Mouse (Mus musculus): ENCODE results near the gene Tcfl5. TPM values are rescaled to one million over a fixed set of nuclear protein-coding genes. Genes with fewer than 3 reads are reported as not detected.

Tcfl5 gene
- total RNA-seq, 2 experiments from 2014 or later: 0.20 to 0.26 TPM

DNA sequence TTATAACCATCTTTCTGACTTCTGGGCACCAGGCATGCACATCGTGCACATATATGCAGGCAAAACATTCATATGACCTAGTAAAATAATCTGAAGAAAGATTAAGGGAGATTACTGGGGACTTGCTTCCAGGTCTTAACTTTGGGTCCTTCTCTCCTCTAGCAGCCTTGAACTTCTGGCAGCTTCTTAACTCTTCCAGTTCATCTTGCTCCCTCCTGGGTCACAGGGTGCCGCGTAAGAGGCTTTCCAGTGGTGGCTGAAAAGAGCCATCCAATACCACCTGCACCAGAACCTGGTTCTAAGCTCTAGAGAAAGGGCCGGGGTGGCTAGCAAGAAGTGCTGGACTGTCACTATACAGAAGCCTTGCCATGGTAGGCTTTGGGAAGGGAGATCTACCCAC is 45.0 kb downstream of the Tcfl5 start, which contains the start of gene Col9a3:
Gene Col9a3 (plus strand): TSS at position 301 of the 400 bp plus-strand sequence.
- DNase-seq: no peak

GRCm38 (mm10) chr2:180589123-180589831 is 53.2 kb downstream of the Tcfl5 start, which contains the start of gene Ogfr:
Gene Ogfr, plus strand, starts transcription at chr2:180589245.
- DNase-seq: peak; percentile 88

GRCm38 (mm10) chr2:180588736-180589122 is 53.8 kb downstream of the Tcfl5 start:
- no peak for DNase-seq

DNA sequence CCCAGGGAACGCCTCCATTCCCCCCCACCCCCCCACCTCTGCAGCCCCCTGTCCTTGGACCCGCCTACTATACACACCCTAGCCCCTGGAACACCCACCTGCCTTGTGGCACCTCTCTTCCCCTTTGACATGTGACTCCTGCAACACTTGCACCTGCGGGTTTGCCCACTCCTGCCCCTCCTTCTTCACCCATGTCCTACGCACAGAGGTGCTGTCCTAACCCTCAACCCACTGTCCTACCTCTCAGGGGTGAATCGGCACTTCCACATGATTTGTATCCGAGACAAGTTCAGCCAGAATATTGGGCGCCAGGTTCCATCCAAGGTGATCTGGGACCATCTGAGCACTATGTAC is 59.4 kb downstream of the Tcfl5 start:
- DNase-seq: no peak

GRCm38 (mm10) chr2:180582481-180583153 is 59.9 kb downstream of the Tcfl5 start:
- peak; percentile 99 for DNase-seq

- DNase-seq: peak; percentile 42
These were observed 61.5 kb downstream of the Tcfl5 start, which contains the start of gene Mrgbp for GRCm38 (mm10) chr2:180581002-180581401. Gene Mrgbp, plus strand, starts transcription at chr2:180581304.

DNA sequence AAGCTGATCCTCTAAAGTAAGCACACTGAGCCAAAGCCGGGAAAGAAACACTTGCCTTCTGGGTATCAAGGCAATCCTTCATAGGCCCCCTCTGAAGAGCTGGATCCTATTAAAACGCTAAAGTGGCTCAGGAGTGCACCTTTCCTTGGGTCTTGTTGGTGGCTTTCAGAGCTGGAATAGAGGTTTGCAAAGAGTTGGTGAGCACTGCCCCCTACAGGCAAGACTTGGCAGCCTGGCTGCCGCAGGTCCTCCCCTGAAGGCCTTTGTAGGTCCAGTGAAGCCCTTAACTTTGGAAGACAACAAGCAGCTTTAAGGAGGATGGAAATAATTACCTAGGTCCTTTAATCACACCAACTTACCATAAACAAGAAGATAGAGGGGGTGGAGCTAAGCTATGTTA is 63.8 kb downstream of the Tcfl5 start:
- peak; percentile 83 for DNase-seq

DNA sequence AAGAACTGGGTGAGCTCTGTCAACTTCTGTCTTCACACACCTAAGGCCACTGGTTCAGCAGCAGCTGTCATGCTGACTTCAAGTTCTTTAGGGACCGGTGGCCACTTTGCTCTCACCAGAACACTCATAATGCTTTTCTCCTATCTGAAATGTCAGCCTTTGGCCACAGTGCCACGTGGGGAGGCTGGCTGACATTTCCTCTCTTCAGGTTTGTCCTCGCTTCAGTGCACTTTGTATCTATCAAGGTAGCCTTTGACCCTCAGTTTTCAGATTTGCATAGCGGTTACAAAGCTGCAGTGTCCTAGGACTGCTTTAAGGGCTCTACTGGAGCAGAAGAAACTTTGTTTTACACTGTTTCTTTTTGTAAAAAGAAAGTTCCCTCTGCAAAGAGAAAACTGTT is 66.0 kb downstream of the Tcfl5 start:
- DNase-seq: no peak

Other genes starting within 250 kb of the Tcfl5 start
- gene Slco4a1, start 186.5 kb downstream of the Tcfl5 start, total RNA-seq (2021): under 1 TPM; 0.19 to 0.20 TPM
- under 1 TPM; 0.21 to 0.45 TPM for gene Ntsr1, start 142.7 kb downstream of the Tcfl5 start, total RNA-seq (2021)
- gene Mrgbp, start 61.4 kb downstream of the Tcfl5 start, total RNA-seq (2021): 10 to 100 TPM; 26.1 to 27.0 TPM
- 10 to 100 TPM; 49.6 to 51.8 TPM for gene Ogfr, start 53.5 kb downstream of the Tcfl5 start, total RNA-seq (2021)
- gene Col9a3, start 44.9 kb downstream of the Tcfl5 start, total RNA-seq (2021): 1 to 10 TPM; 1.2 to 1.8 TPM
- gene Dido1, start 67.3 kb upstream of the Tcfl5 start, total RNA-seq (2021): 10 to 100 TPM; 40.5 to 44.0 TPM
- gene Gid8, start 67.4 kb upstream of the Tcfl5 start, total RNA-seq (2021): 10 to 100 TPM; 68.5 to 69.9 TPM
- gene Slc17a9, start 82.6 kb upstream of the Tcfl5 start, total RNA-seq (2021): under 1 TPM; 0.69 to 0.88 TPM
- not detected for gene Bhlhe23, start 134.2 kb upstream of the Tcfl5 start, total RNA-seq (2021)

All from heart, postnatal 4 days (tissue).